Mouse (Mus musculus) left cerebral cortex, adult 8-10 months (tissue): Measurements from ENCODE around the gene Atf6b. TPM values are rescaled to one million over a fixed set of nuclear protein-coding genes. Genes with fewer than 3 reads are reported as not detected.
A peak's percentile ranks its signal among the peaks of the same experiment; 100 is the strongest.

Experiments
- DNase-seq, 2 experiments: peaks; one replicate each; pipeline ENCODE4 v3.0.0; 2022; ENCODE audit warnings: low spot score in 2 of 2
- total RNA-seq, 4 experiments: library from RNA; stranded (reverse); gene quantifications; 2 replicates each; pipeline ENCODE4 v1.2.4; 2022

The Atf6b gene
- total RNA-seq, 4 experiments from 2014 or later: 46.3 to 56.8 (median 53.7) TPM

GRCm38 (mm10) chr17:34648141-34648890, 1.4 kb downstream of the Atf6b start:
- DNase-seq: no peak

- DNase-seq: no peak
These were observed 2.3 kb downstream of the Atf6b start for GRCm38 (mm10) chr17:34649106-34649864.

- DNase-seq: no peak
These were observed 3.8 kb downstream of the Atf6b start for GRCm38 (mm10) chr17:34650781-34651180.

- no peak for DNase-seq
These were observed 4.7 kb downstream of the Atf6b start for GRCm38 (mm10) chr17:34651507-34652221.

GRCm38 (mm10) chr17:34652546-34652945, 5.6 kb downstream of the Atf6b start:
- DNase-seq: no peak

GRCm38 (mm10) chr17:34652985-34653384, 6.0 kb downstream of the Atf6b start:
- DNase-seq: no peak

GRCm38 (mm10) chr17:34653746-34654285, 6.9 kb downstream of the Atf6b start:
- DNase-seq: no peak

- DNase-seq: no peak
These were observed 7.4 kb downstream of the Atf6b start for GRCm38 (mm10) chr17:34654392-34654791.

GRCm38 (mm10) chr17:34655160-34655559, 8.2 kb downstream of the Atf6b start:
- DNase-seq: no peak

GRCm38 (mm10) chr17:34655581-34655991, 8.6 kb downstream of the Atf6b start:
- peak in 1 of 2 experiments; percentile 77 for DNase-seq

- no peak for DNase-seq
These were observed 9.7 kb downstream of the Atf6b start for GRCm38 (mm10) chr17:34656666-34657065.

GRCm38 (mm10) chr17:34657271-34657670, 10.3 kb downstream of the Atf6b start:
- no peak for DNase-seq

GRCm38 (mm10) chr17:34658145-34658544, 11.2 kb downstream of the Atf6b start:
- DNase-seq: no peak

- no peak for DNase-seq
These were observed 11.6 kb downstream of the Atf6b start for GRCm38 (mm10) chr17:34658591-34658990.

GRCm38 (mm10) chr17:34659181-34659896, 12.4 kb downstream of the Atf6b start:
- no peak for DNase-seq

- no peak for DNase-seq
These were observed 12.9 kb downstream of the Atf6b start for GRCm38 (mm10) chr17:34659897-34660214.

- no peak for DNase-seq
These were observed 13.4 kb downstream of the Atf6b start for GRCm38 (mm10) chr17:34660259-34660820.

GRCm38 (mm10) chr17:34661121-34661591, 14.2 kb downstream of the Atf6b start:
- no peak for DNase-seq

GRCm38 (mm10) chr17:34662468-34662867, 15.5 kb downstream of the Atf6b start:
- DNase-seq: no peak

- DNase-seq: no peak
These were observed 16.0 kb downstream of the Atf6b start for GRCm38 (mm10) chr17:34662978-34663377.

- no peak for DNase-seq
These were observed 16.6 kb downstream of the Atf6b start for GRCm38 (mm10) chr17:34663558-34663957.
